Mouse (Mus musculus): ENCODE results near the gene Ttll2. TPM values are rescaled to one million over a fixed set of nuclear protein-coding genes. Genes with fewer than 3 reads are reported as not detected.
"Not testable (repeated sequence)": the region's sequence is repeated elsewhere in the genome, so short reads cannot be mapped to it uniquely, and the experiment has no call there.

The Ttll2 gene
- polyA plus RNA-seq, 1 experiment = not detected

GRCm38 (mm10) chr17:7306278-7307196 lies 46.0 kb downstream of the Ttll2 start:
- TF ChIP-seq CTCF (conservative IDR thresholded peaks at IDR 0.05; ENCODE audit: insufficient read depth, insufficient read length, low read depth, low read length) = peak; percentile 31
- H3K27ac ChIP-seq (ENCODE audit: insufficient read depth, low read depth, low read length); H3K4me3 ChIP-seq (ENCODE audit: insufficient read depth, low read depth, low read length); H3K36me3 ChIP-seq (ENCODE audit: control insufficient read depth, insufficient read depth, low read length); H3K4me1 ChIP-seq (ENCODE audit: control insufficient read depth, insufficient read depth, low read length); H3K27me3 ChIP-seq (replicated peaks; ENCODE audit: control insufficient read depth, insufficient read depth, low read length): not testable (repeated sequence)
- WGBS = 58% methylated on average over 8 of the region's 8 CpGs
- DNase-seq = peak; percentile 57

Other genes with a start within 250 kb of the Ttll2 start
- gene Rps6ka2, start 182.6 kb downstream of the Ttll2 start, polyA plus RNA-seq (2012; rRNA removed) = 5.3 and 5.5 TPM in 2 replicates
- not detected in 2 replicates for gene Tcp10a, start 28.1 kb downstream of the Ttll2 start, polyA plus RNA-seq (2012; rRNA removed)
- not detected in 2 replicates for gene Gm49630, start 19.3 kb upstream of the Ttll2 start, polyA plus RNA-seq (2012; rRNA removed)
- gene Unc93a2, start 32.8 kb upstream of the Ttll2 start, polyA plus RNA-seq (2012; rRNA removed) = 0.13 and 0.14 TPM in 2 replicates